Comparison of ENCODE assay signal across 8 mouse cellular contexts in genomic region chr17:43076801-43077493, GRCm38 (mm10).
DNase-seq lines count a peak whose midpoint lies in the region; ATAC-seq and TF ChIP-seq lines count a peak whose summit lies in the region.

No protein-coding gene starts in this region.

- TF ChIP-seq CTCF in brain, embryonic 14.5 days (IDR thresholded peaks at IDR 0.05; ENCODE audit: borderline replicate concordance, extremely low read depth, insufficient read depth, insufficient read length), result no peak
- no peak for TF ChIP-seq CTCF in small intestine, adult 2 months (IDR thresholded peaks at IDR 0.05; ENCODE audit: extremely low read depth, insufficient read length, insufficient replicate concordance, low read depth, low read length)

- H3K4me2 ChIP-seq in embryonic facial prominence, embryonic 11.5 days (ENCODE audit: low read depth, low read length), result no peak overlapping the region
- H3K4me2 ChIP-seq in intestine, embryonic 16.5 days (ENCODE audit: low read depth, low read length), result peak overlapping the region; percentile 34

- H3K27ac ChIP-seq in embryonic facial prominence, embryonic 11.5 days (replicated peaks; ENCODE audit: low read depth, low read length), result no peak overlapping the region
- peak overlapping the region; percentile 16 for H3K27ac ChIP-seq in intestine, embryonic 16.5 days (ENCODE audit: low read length)
- peak overlapping the region; percentile 54; the same call in 1 of the 2 replicates for H3K27ac ChIP-seq in small intestine, adult 2 months (ENCODE audit: insufficient read depth, low read depth, low read length)

- no peaks in the 10 kb centered on the region for H3K36me3 ChIP-seq in embryonic facial prominence, embryonic 11.5 days (replicated peaks; ENCODE audit: control insufficient read depth, insufficient read depth, low read depth, low read length)
- H3K36me3 ChIP-seq in intestine, embryonic 16.5 days (ENCODE audit: control insufficient read depth, insufficient read depth, low read length), result no peaks in the 10 kb centered on the region
- H3K36me3 ChIP-seq in small intestine, adult 2 months (ENCODE audit: control insufficient read depth, insufficient read depth, low read length), result no peaks in the 10 kb centered on the region

- no peaks in the 10 kb centered on the region for H3K4me1 ChIP-seq in embryonic facial prominence, embryonic 11.5 days (ENCODE audit: control insufficient read depth, insufficient read depth, low read length)
- peaks cover 7% of the 10 kb centered on the region for H3K4me1 ChIP-seq in intestine, embryonic 16.5 days (ENCODE audit: control insufficient read depth, insufficient read depth, low read length)
- H3K4me1 ChIP-seq in small intestine, adult 2 months (ENCODE audit: control insufficient read depth, insufficient read depth, insufficient read length, low read length), result peaks cover 5% of the 10 kb centered on the region; the same call in 1 of the 2 replicates

- intact Hi-C loops in left cerebral cortex, postnatal 25 days (cut with DNase I), result loop anchor here (2.0 kb wide), 1 partner anchor 60 kb away; the partner anchor contains the start of gene Tnfrsf21

- H3K9me3 ChIP-seq in embryonic facial prominence, embryonic 11.5 days (replicated peaks; ENCODE audit: control insufficient read depth, low read length), result no peaks in the 10 kb centered on the region
- no peaks in the 10 kb centered on the region for H3K9me3 ChIP-seq in intestine, embryonic 16.5 days (ENCODE audit: control insufficient read depth, low read length)

- peak; percentile 96 for DNase-seq in brain, embryonic 14.5 days (ENCODE audit: low read depth)
- DNase-seq in embryonic facial prominence, embryonic 11.5 days (ENCODE audit: low spot score), result peak; percentile 77
- DNase-seq in gastrocnemius, postnatal 4 days (ENCODE audit: low spot score in 2 of 2), result peak; percentile 40 to 68
- DNase-seq in left cerebral cortex, postnatal 25 days (ENCODE audit: low spot score in 2 of 2), result peak; percentile 72 to 92
- DNase-seq in natural killer cell, adult 2 months (ENCODE audit: low spot score in 2 of 2), result no peak

- H3K27me3 ChIP-seq in embryonic facial prominence, embryonic 11.5 days (ENCODE audit: control insufficient read depth, insufficient read depth, low read length), result no peaks in the 10 kb centered on the region
- no peaks in the 10 kb centered on the region for H3K27me3 ChIP-seq in intestine, embryonic 16.5 days (replicated peaks; ENCODE audit: control insufficient read depth, insufficient read depth, low read length)
- no peaks in the 10 kb centered on the region for H3K27me3 ChIP-seq in small intestine, adult 2 months (ENCODE audit: control insufficient read depth, insufficient read depth, low read length)

- H3K4me3 ChIP-seq in embryonic facial prominence, embryonic 11.5 days (ENCODE audit: low read depth, low read length), result no peak overlapping the region
- 0 out of 2 replicates have a peak overlapping the region, but pooled peaks have one; percentile 2 for H3K4me3 ChIP-seq in intestine, embryonic 16.5 days (ENCODE audit: low read length)
- no peak overlapping the region for H3K4me3 ChIP-seq in small intestine, adult 2 months (ENCODE audit: low read depth, low read length)

- peak; percentile 82; the same call in 1 of the 2 replicates for ATAC-seq in embryonic facial prominence, embryonic 11.5 days (replicated peaks; ENCODE audit: insufficient number of reproducible peaks, low FRiP score, low TSS enrichment, low read depth)
- peak; percentile 93 for ATAC-seq in intestine, embryonic 16.5 days
- peak; percentile 60 for ATAC-seq in megakaryocyte-erythroid progenitor cell, adult 5-6 weeks (replicated peaks; ENCODE audit: low FRiP score, low TSS enrichment, poor library complexity, severe bottlenecking)

- no peak overlapping the region for H3K9ac ChIP-seq in embryonic facial prominence, embryonic 11.5 days (replicated peaks; ENCODE audit: low read length)
- 0 out of 2 replicates have a peak overlapping the region, but pooled peaks have one; percentile 23 for H3K9ac ChIP-seq in intestine, embryonic 16.5 days (ENCODE audit: low read depth, low read length)

- TF ChIP-seq POLR2A in brain, embryonic 14.5 days (IDR thresholded peaks at IDR 0.05; ENCODE audit: borderline replicate concordance, extremely low read depth, insufficient read depth, insufficient read length, poor library complexity, severe bottlenecking), result no peak
- no peak for TF ChIP-seq POLR2A in small intestine, adult 2 months (IDR thresholded peaks at IDR 0.05; ENCODE audit: low read depth, low read length)

- 38% methylated on average over 18 of the region's 18 CpGs for WGBS in embryonic facial prominence, embryonic 11.5 days
- 25% methylated on average over 18 of the region's 18 CpGs for WGBS in intestine, embryonic 16.5 days
- WGBS in small intestine, adult 2 months, result 26% methylated on average over 18 of the region's 18 CpGs

Comparison
In these comparisons a context has a peak if more than half of its experiments do, and no peak if none do; other contexts are left out.
1. DNase-seq: peak in brain, embryonic 14.5 days (single experiment), embryonic facial prominence, embryonic 11.5 days (single experiment), gastrocnemius, postnatal 4 days (2 of 2) and left cerebral cortex, postnatal 25 days (2 of 2); none in natural killer cell, adult 2 months (0 of 2).
2. Peak in every context shown above with its lines, with median percentiles within 50 percentile points of each other: ATAC-seq.